Mouse (Mus musculus): ENCODE measurements around the gene Fam110a. TPM values are rescaled to one million over a fixed set of nuclear protein-coding genes. Genes with fewer than 3 reads are reported as not detected.
"Not testable (repeated sequence)": the region's sequence is repeated elsewhere in the genome, so short reads cannot be mapped to it uniquely, and the experiment has no call there.

The Fam110a gene
- 10 to 100 TPM; 13.7 to 15.1 (median 14.1) TPM for total RNA-seq (2022)

DNA sequence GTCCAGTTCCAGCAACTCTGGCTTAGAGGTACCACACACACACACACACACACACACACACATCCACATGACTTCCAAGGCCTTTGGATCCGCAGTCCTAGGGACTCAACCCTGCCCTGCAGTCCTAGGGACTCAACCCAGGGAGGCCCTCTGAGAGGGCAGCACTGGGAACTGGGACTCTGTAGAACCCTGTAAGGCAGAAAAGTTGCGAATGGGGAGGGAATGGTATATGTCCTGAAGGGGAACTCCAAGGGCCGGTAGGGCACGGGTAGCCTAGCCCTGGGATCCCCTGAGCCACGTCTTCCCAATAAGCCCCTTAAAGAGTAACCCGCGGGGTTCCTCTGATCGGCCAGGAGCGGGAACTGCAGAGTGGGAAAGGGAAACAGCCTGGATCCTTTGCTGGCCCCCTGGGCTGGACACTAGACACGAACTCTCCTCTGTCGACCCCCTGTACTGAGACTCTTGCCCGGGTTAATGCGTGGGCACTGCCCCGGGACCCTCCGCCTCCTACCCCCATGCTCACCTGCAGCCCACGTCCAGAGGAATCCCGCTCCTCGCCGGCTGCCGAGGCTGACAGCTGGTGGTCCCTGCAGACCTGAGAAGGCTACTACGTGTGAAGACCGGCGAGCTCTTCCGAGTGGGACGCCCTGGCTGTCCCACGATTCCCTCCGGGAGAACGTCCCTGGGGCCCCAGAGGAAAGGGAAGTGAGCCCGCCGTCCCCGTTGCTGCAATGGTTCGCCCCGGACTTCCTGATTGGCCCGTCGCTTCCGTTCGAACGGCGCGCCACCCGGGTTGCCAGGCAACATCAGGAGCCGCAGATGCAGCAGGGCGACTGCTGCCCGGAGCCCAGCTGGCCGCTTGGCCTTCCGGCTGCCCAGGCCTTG is at the start of gene Fam110a:
Gene Fam110a, minus strand, starts transcription at position 750 of the 885 bp plus-strand sequence.
- DNase-seq, result peak; percentile 93

DNA sequence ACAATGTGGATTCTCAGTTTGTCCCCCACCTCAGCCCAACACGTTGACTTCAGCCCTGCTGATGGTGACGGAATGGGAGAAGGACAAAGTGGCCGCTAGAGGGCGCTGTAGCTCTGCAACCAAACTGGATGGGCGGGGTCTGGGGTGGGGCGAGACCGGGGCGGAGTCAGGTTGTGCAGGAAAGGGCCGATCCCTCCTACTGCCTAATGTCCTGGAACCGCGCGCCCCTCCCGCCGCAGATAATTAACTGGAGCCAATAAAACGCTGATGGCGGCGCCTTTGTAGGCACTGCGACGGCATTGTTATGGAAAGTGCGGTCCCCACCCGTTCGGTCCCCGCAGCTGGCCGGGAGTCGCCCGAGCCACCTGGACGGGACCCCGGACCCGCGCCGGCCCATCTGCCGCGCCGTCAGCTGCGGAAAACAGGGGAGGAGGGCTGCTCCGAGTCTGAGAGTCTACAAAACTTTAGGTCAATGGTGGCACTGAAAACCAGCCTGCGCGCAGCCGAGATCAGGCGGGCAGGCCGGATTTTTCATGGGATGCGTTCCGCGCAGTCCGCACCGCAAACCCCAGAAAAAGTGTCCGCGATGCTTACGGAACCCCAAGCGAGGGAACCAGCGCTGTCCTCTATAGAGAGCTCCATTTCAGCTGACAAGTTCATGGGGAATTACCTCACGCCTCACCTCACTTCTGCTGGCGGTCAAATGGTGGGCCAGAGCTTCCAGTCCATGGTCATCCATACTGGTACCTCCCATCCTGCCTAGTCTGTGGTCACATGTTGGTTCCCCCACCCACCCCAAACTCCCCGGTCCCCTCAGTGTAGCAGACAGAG is 49.4 kb upstream of the Fam110a start:
- peak; percentile 62 for DNase-seq

DNA sequence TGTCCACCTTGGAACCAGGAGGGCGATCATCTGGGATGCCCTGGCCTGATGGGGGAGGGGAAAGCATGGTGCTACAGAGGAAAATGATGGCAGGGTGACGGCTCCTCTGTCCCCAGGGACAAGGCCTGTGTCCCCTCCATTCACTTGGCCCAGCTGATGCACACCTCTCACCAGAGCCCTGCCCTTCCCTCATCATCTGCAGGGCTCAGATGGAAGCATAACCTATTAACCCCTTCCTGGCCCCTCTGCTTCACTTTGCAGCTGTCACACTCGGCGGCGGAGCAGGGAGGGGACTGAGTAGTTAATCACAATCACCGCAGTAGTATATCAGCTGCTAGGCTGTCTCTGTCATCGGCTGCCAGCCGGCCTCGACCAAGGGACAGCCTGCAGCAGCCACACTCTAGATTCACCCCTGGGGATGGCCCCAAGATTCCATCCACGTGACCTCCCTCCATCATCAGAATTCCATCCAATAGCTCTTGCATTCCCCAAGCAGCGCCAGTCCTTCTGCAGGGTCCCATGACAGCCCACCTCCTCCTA is 44.9 kb upstream of the Fam110a start:
- no peak for DNase-seq

DNA sequence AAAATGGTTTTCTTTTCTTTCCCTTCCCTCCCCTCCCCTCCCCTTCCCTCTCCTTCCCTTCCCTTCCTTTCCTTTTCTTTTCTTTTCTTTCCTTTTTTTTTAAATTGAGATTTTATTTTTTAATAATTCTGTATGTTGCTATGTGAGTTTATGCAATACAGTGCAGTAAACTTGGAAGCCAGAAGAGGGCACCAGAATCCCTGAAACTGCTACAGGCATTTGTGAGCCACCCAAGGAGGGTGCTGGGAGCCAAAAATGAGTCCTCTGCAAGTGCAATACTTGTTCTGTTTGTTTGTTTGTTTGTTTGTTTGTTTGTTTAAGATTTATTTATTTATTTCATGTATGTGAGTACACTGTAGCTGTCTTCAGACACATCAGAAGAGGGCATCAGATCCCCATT is 42.0 kb upstream of the Fam110a start:
- no peak for DNase-seq

DNA sequence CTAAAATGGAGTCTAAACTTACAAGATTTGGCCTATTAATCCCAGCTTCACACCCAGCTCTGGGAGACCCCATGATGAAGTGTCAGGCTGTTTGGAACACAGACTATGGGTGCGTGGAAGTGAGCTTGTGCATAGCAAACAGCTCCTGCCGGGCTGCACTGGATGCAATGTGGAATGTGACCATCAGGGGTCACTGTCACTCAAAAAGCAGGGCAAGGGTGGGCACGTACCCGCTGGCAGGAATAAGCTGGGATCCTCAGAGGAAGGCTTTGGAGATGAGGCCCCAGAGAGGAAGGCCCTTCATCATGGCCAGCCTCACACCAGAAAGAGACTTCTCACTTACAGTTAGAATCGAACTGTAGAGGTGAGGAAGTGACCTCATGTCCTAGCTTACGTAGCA is 40.2 kb upstream of the Fam110a start:
- DNase-seq, result no peak

DNA sequence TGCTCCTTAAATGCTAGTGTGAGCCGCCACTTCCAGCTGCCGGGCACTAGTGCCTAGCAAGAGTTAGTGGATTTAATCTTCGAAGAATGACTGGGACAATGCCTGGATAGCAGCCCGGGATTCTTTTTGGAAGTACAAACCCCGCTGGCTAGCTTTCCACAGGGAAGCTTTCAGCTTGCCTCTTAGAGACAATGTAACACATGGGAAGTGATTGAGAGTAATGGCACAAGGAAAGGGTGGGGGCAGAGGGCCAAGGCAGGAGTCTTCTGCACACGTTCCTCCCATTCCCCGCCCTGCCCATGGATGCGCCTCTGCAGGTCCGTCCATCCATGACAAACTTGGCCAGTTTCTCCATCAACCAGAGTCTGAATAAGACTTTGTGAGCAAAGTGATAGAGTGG is 36.6 kb upstream of the Fam110a start:
- no peak for DNase-seq

DNA sequence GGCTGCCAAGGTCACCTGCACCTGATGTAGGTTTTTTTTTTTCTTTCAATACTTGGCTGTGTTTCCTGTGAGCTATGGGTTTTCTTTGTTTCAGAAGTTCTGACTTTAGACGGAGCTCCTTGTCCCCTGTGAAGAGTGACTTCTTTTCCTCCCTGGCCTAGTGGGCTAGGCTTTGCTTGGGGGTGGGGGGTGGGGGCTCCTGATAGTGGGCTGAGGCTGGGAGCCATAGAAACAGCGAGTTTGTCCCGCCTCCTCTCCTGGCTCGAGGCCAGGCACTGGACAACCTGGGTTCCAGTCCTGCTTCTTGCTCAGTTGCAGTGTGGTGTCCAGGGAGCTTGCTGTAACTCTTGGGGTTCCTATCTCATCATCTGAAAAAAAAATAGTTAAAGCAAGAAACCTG is 36.0 kb upstream of the Fam110a start:
- DNase-seq, result no peak

DNA sequence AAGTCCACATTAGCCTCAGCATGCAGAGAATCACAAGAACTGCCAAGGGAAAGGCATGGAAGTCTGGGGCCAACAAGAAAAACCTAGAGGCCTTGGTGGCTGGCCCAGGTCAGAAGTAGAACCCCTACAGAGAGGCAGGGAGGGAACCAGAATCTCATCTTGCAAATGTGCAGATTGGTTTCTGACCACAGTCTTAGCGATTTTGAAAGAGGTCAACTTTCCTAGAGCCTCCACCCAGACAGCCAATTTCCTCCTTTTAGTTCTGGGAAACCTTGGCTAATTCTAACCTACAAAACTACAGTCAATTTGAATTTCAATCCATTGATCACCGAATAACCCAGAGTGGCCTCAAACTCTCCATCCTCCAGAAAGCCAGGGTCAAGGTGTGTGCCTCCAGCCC is 32.7 kb upstream of the Fam110a start:
- no peak for DNase-seq

DNA sequence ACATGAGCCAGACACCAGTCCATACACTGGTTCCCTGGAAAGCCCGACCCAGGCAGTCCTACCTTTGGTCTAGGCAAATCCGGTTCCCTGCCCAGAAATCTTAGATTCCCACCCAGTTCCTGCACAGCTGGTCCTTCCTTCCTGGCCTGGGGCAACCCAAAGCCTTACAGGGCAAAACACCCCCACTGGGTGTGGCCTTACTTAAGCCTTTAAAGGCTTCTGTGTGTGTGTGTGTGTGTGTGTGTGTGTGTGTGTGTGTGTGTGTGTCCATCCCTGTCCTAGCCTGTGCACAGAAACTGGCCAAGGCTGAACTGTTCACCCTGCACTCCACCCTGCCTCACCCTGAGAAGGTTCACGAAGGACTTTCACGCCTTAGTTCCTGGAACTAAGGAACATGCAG is 32.2 kb upstream of the Fam110a start:
- peak; percentile 28 for DNase-seq

DNA sequence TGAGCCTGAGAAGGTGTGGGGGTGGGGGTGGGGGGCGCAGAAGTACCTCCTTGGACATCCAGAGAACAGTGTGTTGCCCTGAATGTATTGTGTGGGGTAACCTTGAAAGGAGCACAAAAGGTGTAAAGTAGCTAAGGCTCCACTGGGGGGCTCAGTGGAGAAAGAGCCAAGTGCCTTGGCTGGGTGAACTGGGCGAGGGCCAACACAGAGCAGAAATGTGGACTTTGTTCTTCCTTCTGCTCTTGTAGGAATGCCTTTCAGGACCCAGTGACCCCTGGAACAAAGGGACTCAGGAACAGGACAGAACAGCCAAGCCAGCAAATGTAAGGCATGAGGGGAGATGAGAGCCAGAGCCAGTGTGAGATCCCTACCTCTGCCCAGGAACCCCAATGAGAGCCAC is 31.7 kb upstream of the Fam110a start:
- DNase-seq, result no peak

DNA sequence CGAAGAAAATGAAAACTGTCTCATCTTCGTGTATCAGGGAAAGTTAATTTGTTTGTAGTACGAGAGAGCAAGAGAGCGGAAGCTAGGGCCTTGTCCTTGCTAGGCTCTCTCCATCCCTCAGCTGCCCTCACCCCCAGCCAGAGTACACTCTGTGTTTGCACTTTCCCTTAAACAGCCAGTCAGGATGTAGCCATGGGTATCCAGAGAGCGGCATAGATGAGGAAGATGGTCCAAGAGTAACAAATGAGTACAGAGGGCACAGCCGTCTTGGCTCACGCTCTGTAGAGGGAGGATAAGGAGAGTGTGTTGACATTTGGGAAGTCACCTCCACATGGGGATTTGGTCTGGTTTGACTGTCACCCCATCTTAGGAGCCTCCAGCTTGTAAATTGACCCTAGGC is 30.6 kb upstream of the Fam110a start:
- DNase-seq, result no peak

DNA sequence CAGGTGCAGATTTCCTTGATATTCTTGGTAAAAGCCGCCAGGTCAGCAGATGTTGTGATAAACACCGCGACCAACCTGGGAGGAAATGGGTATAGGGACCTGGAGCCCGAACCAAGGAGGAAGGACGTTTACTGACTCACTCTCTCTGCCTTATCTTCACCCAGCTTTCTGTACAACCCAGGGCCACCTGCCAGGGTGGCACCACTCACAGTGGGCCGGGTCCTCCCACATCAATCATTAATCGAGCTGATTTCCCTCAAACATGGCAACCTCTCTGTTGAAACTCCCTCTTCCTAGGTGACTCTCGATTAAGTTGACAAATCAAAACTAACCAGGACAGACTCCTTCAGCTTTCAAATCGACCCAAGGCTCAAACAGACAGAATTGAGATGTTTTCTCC is 30.2 kb upstream of the Fam110a start:
- DNase-seq, result no peak

DNA sequence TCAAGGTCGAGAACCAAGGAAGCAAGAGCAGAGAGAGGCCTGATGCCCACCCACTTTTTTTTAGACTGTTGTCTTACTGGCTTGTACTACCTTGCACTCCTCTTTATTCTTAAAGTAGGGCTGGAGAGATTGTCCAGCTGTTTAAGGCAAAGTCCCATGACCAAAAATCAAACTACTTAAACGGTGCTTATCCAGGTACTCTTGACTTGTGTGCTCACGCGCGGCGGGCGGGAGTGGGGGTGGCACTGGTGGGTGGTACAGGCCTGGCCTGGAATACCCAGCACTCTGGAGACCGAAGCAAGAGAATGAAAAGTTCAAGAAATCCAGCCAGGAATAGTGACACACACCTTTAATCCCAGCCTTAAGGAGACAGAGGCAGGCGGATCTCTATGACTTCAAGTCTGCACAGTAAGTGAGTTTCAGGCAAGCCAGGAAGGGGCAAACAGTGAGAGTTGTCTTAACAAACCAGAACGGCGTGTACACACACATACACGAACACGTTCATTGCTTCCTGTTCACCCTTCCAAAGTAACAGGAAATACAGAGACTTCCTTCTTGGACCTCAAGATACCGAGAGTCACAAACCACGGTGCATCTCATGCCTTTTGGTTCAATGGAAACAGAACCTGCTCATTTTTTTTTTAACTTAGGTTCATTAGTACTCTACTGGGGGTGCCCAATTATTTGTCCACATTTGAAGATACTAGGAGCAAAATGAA is 29.2 kb upstream of the Fam110a start:
- DNase-seq, result no peak

DNA sequence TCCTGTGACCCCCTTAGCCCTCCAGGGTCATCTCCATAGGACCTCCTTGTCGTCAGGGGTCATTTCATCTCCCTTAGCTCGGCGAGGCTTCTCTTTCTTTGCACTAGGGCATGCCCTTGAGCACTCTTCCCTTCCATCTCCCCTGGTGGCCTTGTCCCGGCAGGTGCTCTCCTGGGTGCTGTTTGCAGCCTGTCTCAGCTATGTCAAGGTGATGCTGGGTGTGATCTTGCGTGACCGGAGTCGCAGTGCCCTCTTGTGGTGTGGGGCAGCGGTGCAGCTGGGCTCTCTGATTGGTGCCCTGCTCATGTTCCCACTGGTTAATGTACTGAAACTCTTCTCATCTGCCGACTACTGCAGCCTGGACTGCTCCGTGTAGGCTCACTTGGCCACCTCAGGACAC is 27.8 kb upstream of the Fam110a start:
- no peak for DNase-seq

DNA sequence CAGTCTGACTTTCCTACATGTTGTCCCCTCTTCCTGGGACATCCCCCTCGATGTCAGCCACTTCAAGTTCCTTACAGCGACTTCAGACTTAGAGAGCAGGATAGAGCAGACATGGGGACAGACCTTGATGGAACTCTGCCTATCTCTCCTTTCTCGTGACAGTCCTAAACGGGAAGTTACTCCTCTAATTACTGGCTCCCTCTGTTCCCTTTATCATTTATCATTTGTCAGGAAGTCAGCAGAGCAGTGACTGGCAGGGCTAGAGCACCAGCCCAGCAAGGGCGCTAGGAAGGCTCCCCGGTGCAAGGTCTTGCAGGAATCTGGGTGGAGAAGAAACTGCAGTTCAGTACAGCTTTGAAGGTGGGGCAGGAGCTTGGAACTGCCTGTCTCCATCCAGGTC is 22.5 kb upstream of the Fam110a start:
- DNase-seq, result no peak

DNA sequence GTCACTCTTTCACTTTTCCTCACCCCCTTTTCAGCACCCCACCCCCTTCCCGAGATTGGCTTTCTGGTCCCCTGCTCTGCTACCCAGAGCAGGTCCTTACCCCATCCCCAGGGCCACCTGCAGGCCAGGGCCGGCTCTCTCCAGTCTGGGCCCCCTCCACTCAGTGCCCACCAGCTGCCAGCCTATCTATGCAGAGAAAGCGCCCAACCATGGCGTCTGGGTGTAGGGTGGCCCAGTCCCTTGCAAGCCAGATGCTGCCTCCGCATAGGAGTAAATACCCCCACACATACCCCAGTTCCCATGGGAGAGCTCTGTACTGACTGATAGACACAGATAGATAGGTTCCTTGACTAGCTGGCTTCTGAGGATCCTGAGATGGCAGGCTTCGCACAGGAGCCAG is 20.7 kb upstream of the Fam110a start:
- DNase-seq, result no peak

DNA sequence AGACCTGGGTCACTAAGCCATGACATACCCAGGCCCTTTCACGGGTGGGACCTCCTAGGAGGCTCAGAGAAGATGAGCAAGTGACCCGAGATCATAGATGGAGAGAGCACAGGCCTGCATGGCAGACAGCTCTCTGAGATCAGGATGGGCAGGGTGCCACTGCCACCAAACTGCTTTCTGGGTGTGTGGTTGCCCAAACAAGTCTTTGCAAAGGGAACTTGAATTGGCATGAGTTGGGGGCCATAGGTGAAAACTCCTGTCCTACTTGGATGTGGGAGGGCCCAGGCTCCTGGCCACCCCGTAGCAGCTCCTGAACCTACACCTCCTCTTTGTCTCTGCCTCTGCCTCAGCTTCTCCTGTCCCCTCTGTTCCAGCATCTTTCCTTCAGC is 20.3 kb upstream of the Fam110a start:
- DNase-seq, result no peak

DNA sequence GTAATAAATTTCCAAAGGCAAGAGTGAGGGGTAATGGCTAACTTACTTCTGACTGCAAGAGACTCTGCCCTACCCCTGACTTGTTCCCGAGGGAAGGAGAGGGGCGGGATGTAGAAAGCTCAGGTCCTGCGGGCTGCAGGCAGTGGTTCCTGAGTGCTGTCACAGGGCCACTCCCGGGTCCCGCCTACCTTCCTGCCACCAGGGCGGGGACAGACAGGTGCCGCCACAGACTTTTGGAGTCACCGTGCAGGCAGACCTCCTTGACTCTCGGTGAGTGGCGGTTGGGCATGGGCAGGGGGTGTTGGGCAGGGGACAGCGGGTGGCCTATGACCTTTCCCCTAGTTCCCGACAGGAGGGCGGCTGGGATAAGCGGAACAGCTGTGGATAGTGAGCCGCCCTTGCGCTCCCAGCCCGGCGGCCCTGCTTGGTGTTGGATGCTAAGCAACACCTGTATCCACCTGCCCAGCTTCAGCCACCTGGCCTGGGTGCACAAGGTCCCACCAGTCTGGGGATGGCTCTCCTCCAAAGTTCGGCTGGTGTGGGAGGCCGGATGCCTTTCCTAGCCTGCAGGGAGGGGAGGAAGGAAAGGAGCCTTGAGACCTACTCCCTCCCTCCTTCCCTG is 19.8 kb upstream of the Fam110a start:
- DNase-seq, result no peak

DNA sequence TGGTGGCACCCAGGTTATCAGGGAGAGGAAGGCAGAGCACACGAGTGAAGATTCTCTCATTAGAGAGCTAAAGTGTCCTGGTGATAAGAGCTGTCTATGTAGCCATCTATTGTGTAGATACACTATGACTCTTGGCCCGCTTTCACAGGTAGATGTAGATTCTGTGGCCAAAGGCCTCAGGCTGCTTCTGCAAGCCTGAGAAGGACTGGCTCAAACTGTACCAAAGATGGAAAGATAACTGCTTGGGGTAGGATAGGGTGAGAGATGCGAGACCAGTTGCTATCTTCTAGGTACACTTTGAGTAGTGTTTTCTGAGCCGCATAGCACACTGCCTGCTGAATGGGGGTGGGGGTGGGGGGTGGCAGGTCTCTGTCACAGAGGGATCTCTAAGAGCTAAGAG is 18.9 kb upstream of the Fam110a start:
- DNase-seq, result no peak

DNA sequence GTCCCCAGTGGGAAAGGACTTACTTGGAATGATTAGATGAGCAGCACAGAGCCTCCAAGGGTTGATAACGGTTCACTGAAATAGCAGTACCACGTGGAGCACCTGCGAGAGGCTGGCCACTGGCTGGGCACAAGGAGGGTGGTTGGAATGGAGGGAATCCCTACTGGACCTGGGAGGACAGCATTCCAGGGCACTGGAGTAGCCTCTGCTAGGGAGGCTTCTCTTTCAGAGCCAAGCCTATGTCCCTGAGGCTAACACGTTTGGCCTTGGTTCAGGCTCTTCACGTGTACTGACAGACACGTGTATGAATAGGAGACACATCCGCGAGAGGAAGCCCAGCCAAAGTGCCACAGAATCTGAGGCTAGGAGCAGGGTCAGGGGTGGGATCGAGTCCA is 18.5 kb upstream of the Fam110a start:
- DNase-seq, result peak; percentile 61

DNA sequence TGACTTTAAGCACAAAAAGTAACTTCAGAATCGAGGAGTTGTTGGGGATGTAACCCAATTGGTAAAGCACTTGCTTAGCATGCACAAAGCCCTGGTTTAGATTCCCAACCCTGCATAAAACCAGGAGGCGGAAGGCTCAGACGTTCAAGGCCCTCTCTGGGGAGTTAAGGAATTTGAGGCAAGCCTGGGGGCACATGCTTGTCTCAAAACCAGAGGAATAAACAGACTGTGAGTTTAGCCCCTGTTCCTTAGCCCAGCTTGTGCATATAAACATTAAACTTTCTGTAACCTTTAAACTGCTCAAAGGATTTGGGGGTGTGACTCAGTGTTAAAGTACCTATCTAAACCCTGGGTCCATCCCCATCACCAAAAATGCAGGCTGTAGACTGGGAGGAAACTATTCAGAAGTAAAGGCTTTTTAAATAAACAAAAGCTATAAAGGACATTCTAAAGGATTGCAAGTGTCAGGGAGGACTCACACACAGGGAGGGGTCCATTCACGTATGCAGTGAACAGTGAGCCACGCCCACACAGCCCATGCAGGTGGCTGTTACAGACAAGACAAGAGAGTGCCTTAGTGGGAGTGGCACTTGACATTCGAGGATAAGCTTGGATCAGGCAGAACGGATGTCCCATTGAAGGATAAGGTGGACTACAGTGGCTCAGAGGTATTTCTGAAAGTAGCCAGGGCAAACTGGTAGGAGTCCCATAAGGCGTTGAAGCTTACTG is 17.9 kb upstream of the Fam110a start:
- no peak for DNase-seq

DNA sequence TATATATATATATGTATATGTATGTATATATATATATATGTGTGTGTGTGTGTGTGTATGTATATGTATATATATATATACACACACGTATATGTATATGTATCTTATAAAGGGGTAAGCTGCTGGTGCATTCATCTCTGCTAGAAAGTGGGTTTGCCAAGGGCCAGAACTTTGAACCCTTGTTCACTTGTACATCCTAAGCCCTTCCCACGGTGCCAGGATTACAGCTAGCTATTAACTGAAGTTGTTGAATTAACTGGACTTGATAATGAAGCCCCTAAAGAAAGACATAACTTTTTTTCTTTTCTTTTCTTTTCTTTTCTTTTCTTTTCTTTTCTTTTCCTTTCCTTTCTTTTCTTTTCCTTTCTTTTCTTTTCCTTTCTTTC is 17.2 kb upstream of the Fam110a start:
- not testable (repeated sequence) for DNase-seq
